Mouse (Mus musculus): Measurements from ENCODE around the gene Zfhx3.

GRCm38 (mm10) chr8:108234481-108234880, 292.0 kb downstream of the Zfhx3 start:
- TF ChIP-seq POLR2A (IDR thresholded peaks at IDR 0.05; ENCODE audit: insufficient read depth, low read length) (no peak), EP300 (IDR thresholded peaks at IDR 0.05; ENCODE audit: insufficient read depth, low read depth, low read length) (no peak)
